Mouse (Mus musculus) retina, embryonic 14.5 days (tissue): ENCODE results near the gene Sema4f.
A peak's percentile ranks its signal among the peaks of the same experiment; 100 is the strongest.

Experiments used
- DNase-seq: peaks from one replicate; pipeline ENCODE4 v3.0.0-alpha.2; 2015; ENCODE audit warnings: low spot score

Sema4f gene

DNA sequence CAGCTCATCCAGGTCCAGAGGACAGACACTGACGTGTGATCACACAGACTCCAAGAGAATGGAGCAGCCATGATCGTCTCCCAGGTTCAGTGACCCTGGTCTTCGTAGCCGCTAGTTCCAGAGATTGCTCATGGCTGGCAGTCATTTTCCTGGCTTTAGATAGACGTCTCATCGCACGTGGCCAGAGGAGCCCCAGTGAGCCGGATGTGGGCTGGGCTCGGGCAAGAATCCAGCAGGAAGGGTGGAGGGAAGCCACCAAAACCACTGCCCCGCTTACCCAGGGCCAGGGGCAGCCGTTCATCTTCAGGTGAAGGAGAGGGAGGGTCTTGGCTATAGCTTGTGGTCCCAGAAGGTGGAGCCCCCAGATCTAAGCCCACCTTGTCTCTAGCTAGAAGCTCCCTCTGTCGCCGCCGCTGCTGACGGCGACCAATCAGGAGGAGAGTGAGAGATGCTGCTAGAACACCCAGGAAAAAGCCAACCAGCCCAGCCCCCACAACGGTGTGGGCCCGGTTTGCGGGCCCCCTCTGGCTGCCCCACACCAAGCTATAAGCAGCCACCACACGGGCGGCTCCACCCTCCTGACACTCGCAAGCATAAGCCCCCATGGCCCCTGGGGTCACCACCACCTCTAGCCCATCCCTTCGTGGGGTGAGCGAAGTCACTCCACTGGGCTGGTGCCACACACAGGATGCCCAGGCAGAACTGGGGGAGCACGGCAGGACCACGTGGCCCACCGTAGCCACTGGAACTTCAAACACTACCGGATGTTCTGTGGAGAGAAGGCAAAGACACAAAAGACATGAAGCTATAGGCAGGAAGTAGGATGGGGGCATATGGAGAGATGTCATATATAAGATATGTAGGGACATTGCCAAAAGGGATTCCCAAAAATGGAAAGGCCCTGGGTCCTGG, 26.0 kb downstream of the Sema4f start:
- DNase-seq, result no peak

DNA sequence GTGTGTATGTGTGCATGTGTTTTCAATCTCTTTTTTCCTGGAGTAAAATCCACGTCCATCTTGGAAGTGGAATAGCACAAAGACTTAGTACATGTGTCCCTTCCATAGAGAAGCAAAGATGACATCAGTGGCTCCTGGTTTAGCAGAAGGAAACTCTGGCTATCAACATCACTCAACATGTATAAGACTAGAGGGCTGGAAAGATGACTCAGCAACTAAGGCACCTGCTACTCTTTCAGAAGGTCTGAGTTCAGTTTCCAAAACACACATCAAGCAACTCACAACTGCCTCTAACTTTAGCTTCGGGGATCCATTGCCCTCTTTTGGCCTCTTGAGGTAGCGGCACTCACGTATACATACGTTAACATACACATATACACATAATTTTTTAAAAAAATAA, 28.3 kb downstream of the Sema4f start:
- no peak for DNase-seq

DNA sequence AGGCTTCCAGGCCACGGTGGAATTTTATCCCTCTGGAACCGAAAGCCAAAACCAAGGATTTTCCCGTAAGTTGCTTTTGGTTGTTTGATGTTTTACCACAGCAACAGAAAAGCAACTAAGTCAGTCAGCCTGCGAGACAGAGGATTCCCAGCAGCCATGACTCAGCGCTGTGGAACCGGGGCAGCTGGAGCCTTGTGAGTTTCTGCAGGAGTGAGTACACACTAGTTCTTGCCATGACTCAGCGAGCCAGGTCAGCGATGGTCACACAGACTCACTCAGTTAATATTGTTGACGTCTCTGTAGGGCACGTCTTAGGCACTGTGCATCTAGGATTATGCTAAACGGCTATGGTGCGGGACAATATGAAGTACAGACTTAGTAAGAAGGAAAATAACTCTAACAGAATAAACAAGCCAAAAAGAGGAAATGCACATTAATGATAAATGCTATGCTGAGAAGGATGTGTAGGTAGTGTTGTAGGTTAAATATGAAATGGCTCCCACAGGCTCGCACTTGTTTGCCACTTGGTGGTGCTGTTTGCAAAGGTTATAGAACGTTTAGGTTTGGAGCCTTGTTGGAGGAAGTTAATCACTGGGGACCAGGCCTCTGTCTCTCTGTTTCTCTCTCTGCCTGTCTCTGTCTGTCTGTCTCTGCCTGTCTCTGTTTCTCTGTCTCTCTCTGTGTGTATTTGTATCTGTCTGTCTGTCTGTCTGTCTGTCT, 30.3 kb downstream of the Sema4f start:
- peak; percentile 35 for DNase-seq

DNA sequence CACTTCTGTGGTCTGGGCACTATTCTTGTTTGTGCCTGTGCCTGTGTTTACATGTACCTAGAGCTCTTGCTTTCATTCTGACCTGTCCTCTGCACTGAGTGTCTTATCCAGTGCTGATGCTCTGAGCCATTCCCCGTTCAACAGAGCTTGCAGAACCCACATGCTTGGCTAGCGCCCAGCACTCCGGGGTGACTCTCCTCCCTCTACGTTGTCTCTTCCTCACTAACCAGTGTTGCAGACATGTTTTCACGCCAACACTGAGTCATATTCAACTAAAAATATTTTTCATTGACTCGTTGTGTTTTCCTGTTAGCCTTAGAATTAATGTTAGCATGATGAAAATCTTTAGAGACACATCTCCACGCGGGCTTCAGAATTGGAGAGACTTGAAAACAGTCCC, 31.5 kb downstream of the Sema4f start:
- DNase-seq, result no peak

DNA sequence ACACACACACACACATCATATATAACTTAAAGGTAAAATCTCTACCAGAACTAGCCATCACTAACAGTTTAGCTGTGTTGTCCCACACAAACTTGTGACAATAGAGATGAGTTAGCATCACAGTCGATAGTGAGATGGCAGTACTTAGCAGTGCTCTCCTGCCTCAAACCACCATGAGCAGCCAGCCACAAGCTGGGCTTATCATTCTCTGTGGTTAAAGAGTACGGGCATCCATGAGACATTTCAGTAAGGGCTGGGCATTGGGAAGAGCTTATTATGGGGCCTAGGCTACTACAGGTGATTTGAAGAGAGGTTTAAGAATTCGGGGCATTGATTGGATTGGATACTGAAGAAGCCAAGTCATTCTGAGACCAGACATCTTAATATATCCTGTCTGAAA, 32.6 kb downstream of the Sema4f start:
- DNase-seq, result no peak

DNA sequence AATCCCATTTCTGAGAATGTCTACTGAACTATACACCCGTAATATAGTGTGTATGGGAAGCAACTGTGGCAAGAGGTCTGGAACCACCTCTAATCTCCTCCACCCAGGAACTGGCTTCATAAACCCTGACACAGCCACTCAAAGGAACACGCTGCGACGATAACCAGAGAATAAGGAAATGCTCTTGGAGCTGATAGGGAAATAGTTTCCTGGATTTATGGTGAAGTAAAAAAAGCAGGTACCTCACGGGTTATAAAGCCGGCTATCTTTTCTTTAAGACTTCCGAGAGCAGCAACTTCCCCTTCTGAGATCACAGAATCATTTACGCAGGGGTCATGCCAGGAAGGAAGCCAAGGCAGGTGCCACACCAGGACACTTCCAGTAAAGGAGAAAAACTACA, 37.0 kb downstream of the Sema4f start:
- no peak for DNase-seq

DNA sequence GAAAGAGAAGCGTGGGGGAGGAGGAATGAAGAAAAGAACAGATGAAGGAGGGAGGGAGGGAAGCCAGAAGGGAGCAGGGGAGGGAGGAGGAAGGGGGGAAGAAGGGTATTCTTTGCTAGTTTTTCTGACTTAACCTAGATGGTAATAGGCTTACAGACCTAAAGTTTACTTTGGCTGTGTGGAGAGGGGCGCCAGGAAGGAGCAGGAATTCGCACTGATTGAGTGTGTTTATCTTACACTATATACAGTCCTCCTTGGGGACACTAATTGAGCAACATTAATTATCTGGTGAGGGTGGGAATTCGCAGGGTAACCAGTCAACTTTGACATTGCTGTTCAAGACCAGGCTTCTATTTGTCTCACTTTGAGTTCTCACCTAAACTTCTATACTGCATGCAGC, 40.8 kb downstream of the Sema4f start:
- no peak for DNase-seq

DNA sequence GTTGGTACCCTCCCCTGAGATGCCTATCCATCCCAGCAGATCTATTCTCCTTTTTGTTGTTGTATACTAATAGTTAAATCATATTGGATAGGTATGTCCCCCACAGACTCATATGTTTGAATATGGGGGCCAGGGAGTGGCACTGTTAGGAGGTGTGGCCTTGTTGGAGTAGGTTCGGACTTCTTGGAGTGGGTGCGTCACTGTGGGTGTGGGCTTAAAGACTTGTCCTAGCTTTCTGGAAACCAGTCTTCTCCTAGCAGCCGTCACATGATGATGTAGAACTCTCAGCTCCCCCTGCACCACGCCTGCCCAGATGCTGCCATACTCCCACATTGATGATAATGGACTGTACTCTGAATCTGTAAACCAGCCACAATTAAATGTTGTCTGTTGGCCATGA, 41.3 kb downstream of the Sema4f start:
- no peak for DNase-seq

DNA sequence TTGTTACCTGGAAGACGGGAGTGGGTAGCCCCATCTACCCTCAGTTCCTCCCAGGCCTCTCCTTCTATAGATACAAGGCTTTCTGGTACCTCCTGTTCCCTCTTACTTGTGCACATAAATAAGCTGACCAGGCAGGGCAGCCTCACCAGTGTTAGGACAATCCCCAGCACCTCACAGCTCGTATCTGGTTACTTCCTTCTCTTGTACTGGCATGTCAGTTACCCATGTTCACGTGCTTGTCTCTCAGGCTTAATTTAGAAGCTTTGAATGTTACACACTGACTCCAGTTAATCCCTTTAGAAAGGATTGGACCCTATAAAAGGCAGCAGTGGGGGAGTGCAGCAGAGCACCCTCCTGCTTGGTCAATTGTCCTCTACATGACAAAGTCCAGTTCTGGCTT, 42.3 kb downstream of the Sema4f start:
- no peak for DNase-seq

DNA sequence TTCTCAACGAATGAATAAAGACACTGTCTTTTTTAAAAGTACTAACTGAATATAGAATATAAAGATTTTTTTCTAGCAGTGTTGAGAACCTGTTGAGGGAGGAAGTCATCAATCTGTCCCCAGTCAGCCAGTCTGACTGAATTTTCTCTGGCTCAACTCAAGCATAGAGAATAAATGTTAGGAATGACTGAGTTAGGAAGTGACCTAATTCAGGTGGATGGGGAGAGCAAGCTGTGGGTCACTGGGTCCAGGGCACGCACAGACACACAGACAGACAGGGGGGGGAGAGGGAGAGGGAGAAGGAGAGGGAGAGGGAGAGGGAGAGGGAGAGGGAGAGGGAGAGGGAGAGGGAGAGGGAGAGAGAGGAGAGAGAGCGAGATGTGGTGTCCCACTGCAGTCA, 46.2 kb downstream of the Sema4f start:
- DNase-seq, result no peak

DNA sequence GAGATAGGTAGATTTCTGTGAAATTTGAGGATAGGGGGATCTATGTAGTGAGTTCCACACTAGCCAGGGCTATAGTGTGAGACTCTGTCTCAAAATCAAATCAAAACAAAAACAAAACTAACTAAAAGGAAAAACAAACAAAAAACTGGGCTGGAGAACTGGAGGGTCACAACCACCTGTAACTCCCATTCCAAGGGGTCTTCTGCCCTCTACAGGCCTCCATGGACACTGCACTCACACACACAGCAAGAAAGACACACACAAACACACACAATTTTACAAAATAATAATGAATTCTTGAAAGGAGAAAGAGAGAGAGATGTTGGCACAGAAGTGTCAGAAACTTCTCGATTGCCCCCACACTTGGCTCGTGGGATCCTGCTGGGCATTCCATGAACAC, 47.0 kb downstream of the Sema4f start:
- DNase-seq, result peak; percentile 63

DNA sequence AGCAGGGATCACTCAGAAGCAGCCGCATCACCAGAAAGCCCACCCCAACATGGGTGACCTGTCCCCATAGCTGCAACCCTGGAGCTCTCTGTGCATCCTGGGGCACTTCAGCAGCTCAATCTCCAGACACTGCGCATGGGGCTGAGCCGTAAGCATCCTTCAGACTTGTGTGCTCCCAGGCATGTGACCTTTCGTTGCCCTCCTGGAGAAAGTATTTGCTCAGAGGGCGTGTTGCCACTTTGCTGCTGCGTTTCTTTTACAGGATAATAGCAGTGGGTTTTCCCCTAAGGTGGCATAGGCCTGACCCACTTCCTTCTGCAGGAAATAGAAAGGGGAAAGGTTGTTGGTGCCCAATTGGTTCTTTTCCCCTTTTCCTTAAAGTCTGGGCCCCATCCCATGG, 48.1 kb downstream of the Sema4f start:
- no peak for DNase-seq

DNA sequence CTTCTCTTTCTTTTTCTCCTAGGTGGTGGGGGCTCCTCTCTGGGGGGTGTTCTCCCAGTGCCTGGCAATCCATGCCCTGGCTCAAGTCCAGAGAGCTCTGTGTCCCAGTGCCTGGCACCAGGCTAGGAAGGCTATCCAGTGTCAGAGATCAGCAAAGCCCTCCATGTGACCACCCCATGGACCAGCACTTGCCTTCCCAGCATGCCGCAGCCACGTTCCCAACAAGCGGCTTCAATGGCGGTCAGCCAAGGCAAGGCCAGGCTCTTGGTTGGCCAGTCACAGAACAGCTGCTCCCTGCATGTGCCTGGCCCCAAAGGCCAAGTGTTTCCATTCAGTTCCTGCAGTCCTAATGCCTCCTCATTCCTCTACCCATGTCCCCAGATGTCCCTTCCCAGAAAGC, 53.2 kb downstream of the Sema4f start:
- DNase-seq, result no peak

DNA sequence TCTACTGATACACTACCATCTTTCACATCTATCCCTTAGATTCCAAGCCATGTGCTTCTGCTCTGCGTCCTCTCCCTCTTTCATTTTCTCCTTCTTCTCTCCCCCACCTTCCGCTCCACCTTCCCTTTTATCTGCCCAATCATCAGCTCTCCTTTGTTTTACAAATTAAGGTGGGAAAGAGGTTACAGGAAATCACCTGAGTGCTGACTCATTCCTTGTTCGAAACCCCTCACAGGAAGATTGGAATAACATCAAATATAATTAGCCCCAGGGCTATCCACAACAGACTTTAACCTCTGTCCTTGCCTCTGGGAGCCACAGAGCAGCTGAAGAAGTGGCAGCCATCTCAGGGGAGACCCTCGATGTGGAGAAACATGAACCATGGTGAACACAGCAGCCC, 53.7 kb downstream of the Sema4f start:
- no peak for DNase-seq

DNA sequence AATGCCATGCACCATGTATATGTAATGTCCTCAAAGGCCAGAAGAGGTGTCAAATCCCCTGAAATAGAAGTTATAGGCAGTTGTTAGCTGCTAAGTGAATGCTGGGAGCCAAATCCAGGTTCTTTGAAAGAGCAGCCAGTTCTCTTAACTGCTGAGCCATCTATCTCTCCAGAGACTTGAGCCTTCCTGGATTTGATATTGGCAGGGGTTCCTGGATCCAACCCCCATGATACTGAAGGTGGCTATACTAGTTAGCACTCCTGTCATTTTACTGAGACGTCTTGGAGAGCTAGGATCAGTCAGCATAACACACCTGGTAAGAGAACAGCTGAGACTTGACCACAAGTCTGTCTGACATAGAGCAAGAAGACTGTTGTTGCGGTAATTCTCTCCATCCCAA, 54.1 kb downstream of the Sema4f start:
- DNase-seq, result no peak

DNA sequence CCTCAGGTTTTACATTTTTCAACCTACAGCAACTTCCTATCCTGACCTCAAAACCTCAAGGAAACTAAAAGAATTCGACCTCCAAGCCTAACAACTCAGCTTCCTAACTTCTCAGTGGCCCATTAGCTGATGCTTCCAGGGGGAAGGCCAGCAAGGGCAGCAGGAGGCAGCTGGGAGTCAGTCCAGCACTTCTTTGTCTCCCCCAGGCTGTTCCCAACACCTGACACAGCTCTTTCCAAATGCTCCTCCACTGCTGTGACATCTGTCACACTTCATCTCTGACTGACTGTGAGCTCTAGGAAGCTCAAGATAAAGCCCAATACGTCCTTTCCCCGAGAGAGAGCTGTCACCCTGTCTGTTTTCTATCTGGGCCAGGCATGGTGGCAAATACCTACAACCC, 55.0 kb downstream of the Sema4f start:
- DNase-seq, result no peak

DNA sequence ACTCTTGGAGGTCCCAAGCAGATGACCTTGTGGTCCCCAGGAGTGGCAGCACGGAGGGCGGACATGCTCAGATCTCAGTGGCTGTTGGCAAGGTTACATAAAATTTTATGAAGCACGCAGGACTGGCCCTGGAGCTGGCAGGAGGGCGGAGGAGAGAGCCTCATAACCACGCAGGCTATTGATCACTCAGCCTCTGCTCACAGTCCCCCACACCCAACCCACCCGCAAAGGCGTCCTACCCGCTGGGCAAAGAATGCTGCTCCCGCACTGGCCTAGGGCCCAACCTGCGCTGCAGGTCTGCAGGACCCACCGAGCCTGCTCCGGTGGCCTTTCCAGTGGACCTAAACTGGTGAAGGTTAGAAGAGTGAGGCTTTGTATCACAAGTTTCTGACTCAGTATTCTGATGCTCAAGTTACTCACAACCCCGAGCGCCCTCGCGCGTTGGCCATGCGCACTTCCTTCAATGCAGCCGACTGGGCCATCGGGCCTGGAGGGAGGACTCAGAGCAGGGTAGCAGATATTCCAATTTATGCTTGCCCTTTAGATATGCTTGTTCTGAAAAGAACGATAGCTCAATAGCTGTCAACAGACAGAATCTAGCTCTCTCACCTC, 58.0 kb downstream of the Sema4f start:
- peak; percentile 63 for DNase-seq

DNA sequence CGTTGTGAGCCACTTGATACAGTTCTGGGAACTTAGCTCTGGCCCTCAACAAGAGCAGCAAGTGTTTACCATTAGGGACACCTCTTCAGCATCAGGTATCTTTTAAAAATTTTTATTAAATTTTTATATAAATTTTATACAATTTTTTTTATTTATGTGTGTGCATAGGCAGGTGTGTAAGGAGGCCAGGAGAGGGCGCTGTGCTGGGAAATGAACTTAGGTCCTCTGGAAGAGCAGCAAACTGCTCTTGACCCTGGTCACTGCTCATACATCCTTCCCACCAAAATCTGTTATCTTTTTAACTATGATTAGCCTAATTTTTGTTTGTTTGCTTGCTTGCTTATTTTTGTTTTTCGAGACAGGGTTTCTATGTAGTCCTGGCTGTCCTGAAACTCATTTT, 58.8 kb downstream of the Sema4f start:
- DNase-seq, result peak; percentile 29

DNA sequence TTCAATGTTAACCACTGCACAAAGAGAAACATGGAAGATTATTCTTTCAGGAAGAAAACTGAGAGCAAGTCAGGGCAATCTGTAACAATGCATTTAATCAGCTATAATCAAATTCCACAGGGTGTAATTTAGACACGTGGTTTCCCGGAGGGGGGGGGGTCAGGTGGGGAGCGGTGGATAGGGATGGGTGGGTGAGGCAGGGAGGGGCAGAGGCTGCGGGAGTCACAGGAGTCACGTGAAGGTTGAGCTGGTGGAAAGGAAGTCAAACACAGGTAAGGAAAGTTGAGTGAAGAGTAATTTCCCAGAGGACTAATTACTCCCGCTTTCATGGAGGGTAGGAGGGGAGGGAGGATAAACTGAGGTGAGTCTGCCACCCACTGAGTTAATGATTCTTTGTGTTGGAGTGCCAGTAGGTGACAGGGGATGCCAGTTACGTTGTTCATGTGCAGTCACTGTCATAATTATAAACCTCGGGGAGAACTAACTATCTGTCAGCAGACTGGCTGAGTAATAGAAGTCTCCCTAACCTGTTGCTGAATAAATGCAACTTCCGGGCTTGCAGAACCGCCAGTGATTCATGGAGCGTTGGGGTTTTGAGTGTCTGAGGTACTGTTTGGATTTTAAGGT, 60.0 kb downstream of the Sema4f start:
- DNase-seq, result no peak

DNA sequence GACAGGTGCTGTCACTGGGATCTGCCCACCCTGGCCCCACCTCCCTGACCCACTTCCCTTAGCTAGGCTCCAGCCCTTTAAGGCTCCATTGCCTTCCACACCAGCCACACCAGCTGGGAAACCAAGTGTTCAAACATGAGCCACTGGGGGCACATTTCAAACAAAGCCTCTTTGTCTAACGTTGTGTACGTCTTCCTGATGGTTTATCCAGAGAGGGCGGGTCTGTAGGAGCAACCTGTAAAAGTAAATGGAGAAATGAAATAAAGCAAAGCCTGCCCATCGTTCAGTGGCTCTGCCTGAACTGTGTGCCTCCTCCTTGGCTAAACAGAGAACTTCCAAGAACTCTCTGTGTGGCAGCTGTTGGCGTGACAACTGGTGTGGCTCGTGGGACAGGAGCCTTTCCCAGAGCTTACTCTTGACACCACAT, 64.0 kb downstream of the Sema4f start:
- peak; percentile 53 for DNase-seq

DNA sequence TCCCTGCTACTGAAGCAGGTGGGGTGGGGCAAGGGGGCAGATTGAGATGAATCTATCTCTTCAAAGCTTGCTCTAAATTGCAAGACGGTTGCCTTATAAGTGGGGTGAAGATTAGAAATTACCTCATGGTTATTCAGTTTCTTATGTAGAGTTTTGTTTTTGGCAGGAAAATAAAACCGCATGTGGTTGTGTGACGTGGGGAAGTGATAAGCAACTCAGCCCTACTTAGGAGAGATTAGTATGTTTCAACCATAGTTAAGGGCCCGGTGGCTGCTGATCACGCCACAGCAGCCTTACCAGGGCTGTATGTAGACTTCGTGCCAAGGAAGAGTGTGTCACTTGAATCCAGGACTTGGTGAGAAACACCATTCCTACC, 67.2 kb downstream of the Sema4f start:
- DNase-seq, result no peak

DNA sequence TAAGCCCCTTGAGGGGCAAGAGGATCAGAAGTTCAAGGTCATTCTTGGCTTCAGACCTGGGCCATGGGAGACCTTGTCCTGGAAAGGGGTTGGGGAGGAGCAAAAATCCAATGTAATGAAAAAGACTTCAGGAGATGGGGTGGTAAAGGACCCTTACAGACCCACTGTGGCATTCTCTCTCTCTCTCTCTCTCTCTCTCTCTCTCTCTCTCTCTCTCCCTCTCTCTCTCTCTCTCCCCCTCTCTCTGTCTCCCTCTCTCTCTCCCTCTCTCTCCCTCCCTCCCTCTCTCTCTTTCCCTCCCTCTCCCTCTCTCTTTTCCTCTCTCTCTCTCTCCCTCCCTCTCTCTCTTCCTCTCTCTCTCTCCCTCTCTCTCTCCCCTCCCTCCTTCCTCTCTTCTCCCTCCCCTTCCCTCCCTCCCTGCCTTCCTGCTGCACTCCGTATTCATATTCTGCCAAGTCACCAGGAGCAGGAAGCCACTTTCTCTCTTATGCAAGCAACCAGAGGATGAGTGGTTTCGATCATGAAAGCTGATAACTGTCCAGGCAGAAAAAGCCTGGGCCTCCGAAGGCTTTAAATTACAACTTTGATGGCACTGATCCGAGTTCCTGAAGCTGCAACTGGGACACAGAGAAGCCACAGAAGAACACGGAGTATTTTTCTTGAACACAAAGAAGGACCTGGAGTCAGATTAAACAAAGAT, 67.8 kb downstream of the Sema4f start:
- DNase-seq, result no peak
